Mouse (Mus musculus) stomach, embryonic 14.5 days (tissue): ENCODE measurements at regions not wholly inside any gene's neighbourhood (a gene's known extent, or its start where the extent isn't known, plus 50 kb on each side); places are given as distances from the start of the nearest gene placed in this dataset.
A peak's percentile ranks its signal among the peaks of the same experiment; 100 is the strongest.

Experiments
- ATAC-seq: fragments of 200-750 bp; cut with Nextera tagmentation; 2 replicates; pipeline ENCODE4 v1.8.0; 2017; ENCODE audit warnings: low read depth, moderate TSS enrichment; ENCODE audit not compliant: insufficient number of reproducible peaks, insufficient read depth, low FRiP score
- H3K27ac ChIP-seq: fragments of 300-500 bp; sonication (generic); 2 replicates; pipeline ENCODE4 v1.5.1; 2014; ENCODE audit warnings: mild to moderate bottlenecking, low read length, moderate library complexity, mixed read lengths
- H3K27me3 ChIP-seq: fragments of 300-500 bp; sonication (generic); 2 replicates; pipeline ENCODE4 v1.6.1; 2014; ENCODE audit warnings: low read length, control low read depth, mixed read lengths; ENCODE audit not compliant: control insufficient read depth, insufficient read depth
- H3K36me3 ChIP-seq: fragments of 300-500 bp; sonication (generic); 2 replicates; pipeline ENCODE4 v1.6.1; 2014; ENCODE audit warnings: mild to moderate bottlenecking, control low read depth, low read length, moderate library complexity, mixed read lengths; ENCODE audit not compliant: control insufficient read depth, insufficient read depth
- H3K4me1 ChIP-seq: fragments of 300-500 bp; sonication (generic); 2 replicates; pipeline ENCODE4 v1.6.1; 2014; ENCODE audit warnings: low read length, control low read depth, mixed read lengths; ENCODE audit not compliant: control insufficient read depth, insufficient read depth
- H3K4me2 ChIP-seq: fragments of 300-500 bp; sonication (generic); replicated peaks from 2 replicates; pipeline ENCODE4 v1.6.1; 2014; ENCODE audit warnings: low read depth, low read length, control low read depth
- H3K4me3 ChIP-seq: fragments of 300-500 bp; sonication (generic); 2 replicates; pipeline ENCODE4 v1.5.1; 2014; ENCODE audit warnings: low read depth, low read length, control low read depth
- H3K9ac ChIP-seq: fragments of 300-500 bp; sonication (generic); replicated peaks from 2 replicates; pipeline ENCODE4 v1.6.1; 2014; ENCODE audit warnings: low read depth, mild to moderate bottlenecking, control low read depth, low read length, moderate library complexity, mixed read lengths
- H3K9me3 ChIP-seq: fragments of 300-500 bp; sonication (generic); 2 replicates; pipeline ENCODE4 v1.6.1; 2016; ENCODE audit warnings: low read depth, low read length, control low read depth; ENCODE audit not compliant: control insufficient read depth
- WGBS: fragments of 180-500 bp; shearing (Covaris S2); extraction: QIAGEN DNeasy Blood & Tissue Kit; methylation state at CpG from one replicate; pipeline ENCODE4 v1.1.7; 2014; 5-methylcytosine and 5-hydroxymethylcytosine counted together

GRCm38 (mm10) chr13:60032586-60032985 is 144.6 kb downstream of the Gas1 start:
- H3K27me3 ChIP-seq = no peaks in the 10 kb centered on the region
- ATAC-seq = no peak
- no peaks in the 10 kb centered on the region for H3K36me3 ChIP-seq
- no peak overlapping the region for H3K4me2 ChIP-seq
- no peak overlapping the region for H3K4me3 ChIP-seq
- H3K9ac ChIP-seq = no peak overlapping the region
- 91% methylated on average over 5 of the region's 5 CpGs for WGBS
- H3K4me1 ChIP-seq = no peaks in the 10 kb centered on the region
- H3K27ac ChIP-seq = no peak overlapping the region
- H3K9me3 ChIP-seq = no peaks in the 10 kb centered on the region

GRCm38 (mm10) chr13:60029591-60029990 is 147.6 kb downstream of the Gas1 start:
- Histone ChIP-seq H3K9ac (no peak overlapping the region), H3K27ac (no peak overlapping the region), H3K4me3 (no peak overlapping the region), H3K4me1 (no peaks in the 10 kb centered on the region), H3K9me3 (no peaks in the 10 kb centered on the region), H3K36me3 (no peaks in the 10 kb centered on the region), H3K27me3 (no peaks in the 10 kb centered on the region), H3K4me2 (no peak overlapping the region)
- WGBS = 63% methylated on average over 9 of the region's 9 CpGs
- ATAC-seq = no peak

- no peaks in the 10 kb centered on the region for H3K36me3 ChIP-seq
- ATAC-seq = no peak
- no peak overlapping the region for H3K4me3 ChIP-seq
- peaks cover 16% of the 10 kb centered on the region; the same call in 1 of the 2 replicates for H3K4me1 ChIP-seq
- peak overlapping the region; percentile 77 for H3K27ac ChIP-seq
- WGBS = 14% methylated on average over 5 of the region's 5 CpGs
- no peak overlapping the region for H3K4me2 ChIP-seq
- H3K9ac ChIP-seq = no peak overlapping the region
- no peaks in the 10 kb centered on the region for H3K27me3 ChIP-seq
- H3K9me3 ChIP-seq = no peaks in the 10 kb centered on the region
These were observed 157.0 kb downstream of the Gas1 start for GRCm38 (mm10) chr13:60020175-60020487.

- Histone ChIP-seq H3K9ac (no peak overlapping the region), H3K36me3 (no peaks in the 10 kb centered on the region), H3K27ac (peak overlapping the region; percentile 80), H3K27me3 (no peaks in the 10 kb centered on the region), H3K4me1 (peaks cover 16% of the 10 kb centered on the region; the same call in 1 of the 2 replicates), H3K4me3 (no peak overlapping the region), H3K4me2 (no peak overlapping the region), H3K9me3 (no peaks in the 10 kb centered on the region)
- 14% methylated on average over 13 of the region's 13 CpGs for WGBS
- peak; percentile 37; the same call in 1 of the 2 replicates for ATAC-seq
These were observed 157.6 kb downstream of the Gas1 start for GRCm38 (mm10) chr13:60019291-60020174.

- WGBS = 51% methylated on average over 8 of the region's 8 CpGs
- Histone ChIP-seq H3K36me3 (no peaks in the 10 kb centered on the region), H3K9me3 (no peaks in the 10 kb centered on the region), H3K27ac (peak overlapping the region; percentile 39; the same call in 1 of the 2 replicates), H3K27me3 (no peaks in the 10 kb centered on the region), H3K4me1 (peaks cover 16% of the 10 kb centered on the region; the same call in 1 of the 2 replicates), H3K4me2 (no peak overlapping the region), H3K9ac (no peak overlapping the region), H3K4me3 (no peak overlapping the region)
- ATAC-seq = no peak
These were observed 161.3 kb downstream of the Gas1 start for GRCm38 (mm10) chr13:60015854-60016366.

- ATAC-seq = peak; percentile 38; the same call in 1 of the 2 replicates
- no peak overlapping the region for H3K9ac ChIP-seq
- no peak overlapping the region for H3K4me2 ChIP-seq
- H3K9me3 ChIP-seq = no peaks in the 10 kb centered on the region
- 70% methylated on average over 16 of the region's 16 CpGs for whole genome bisulfite sequencing
- no peaks in the 10 kb centered on the region for H3K36me3 ChIP-seq
- no peak overlapping the region for H3K4me3 ChIP-seq
- no peaks in the 10 kb centered on the region for H3K27me3 ChIP-seq
- peaks cover 12% of the 10 kb centered on the region for H3K4me1 ChIP-seq
- peak overlapping the region; percentile 33; the same call in 1 of the 2 replicates for H3K27ac ChIP-seq
These were observed 164.9 kb downstream of the Gas1 start for GRCm38 (mm10) chr13:60012046-60012813.

GRCm38 (mm10) chr13:60011092-60011491 is 166.1 kb downstream of the Gas1 start:
- 74% methylated on average over 2 of the region's 2 CpGs for WGBS
- no peak for ATAC-seq
- H3K27me3 ChIP-seq = no peaks in the 10 kb centered on the region

GRCm38 (mm10) chr13:60007593-60007992 is 169.6 kb downstream of the Gas1 start:
- 14% methylated on average over 7 of the region's 7 CpGs for WGBS
- H3K9ac ChIP-seq = no peak overlapping the region

More at GRCm38 (mm10) chr13:60011092-60011491, 166.1 kb downstream of the Gas1 start:
- Histone ChIP-seq H3K27ac (no peak overlapping the region), H3K36me3 (no peaks in the 10 kb centered on the region), H3K9me3 (no peaks in the 10 kb centered on the region), H3K4me1 (peaks cover 12% of the 10 kb centered on the region), H3K9ac (no peak overlapping the region), H3K4me3 (no peak overlapping the region), H3K4me2 (no peak overlapping the region)

More at GRCm38 (mm10) chr13:60007593-60007992, 169.6 kb downstream of the Gas1 start:
- peak; percentile 68; the same call in 1 of the 2 replicates for ATAC-seq
- Histone ChIP-seq H3K36me3 (no peaks in the 10 kb centered on the region), H3K9me3 (no peaks in the 10 kb centered on the region), H3K4me3 (no peak overlapping the region), H3K27ac (peak overlapping the region; percentile 49; the same call in 1 of the 2 replicates), H3K4me1 (peaks cover 9% of the 10 kb centered on the region), H3K4me2 (no peak overlapping the region), H3K27me3 (no peaks in the 10 kb centered on the region)
